Mouse (Mus musculus) small intestine, adult 2 months (tissue): ENCODE measurements around the gene Ppp4r4.

Experiments used
- CTCF ChIP-seq: fragments of 200-500 bp; IDR thresholded peaks from 2 replicates; pipeline ENCODE4 v1.5.1; 2012; ENCODE audit warnings: low read depth, mild to moderate bottlenecking, control low read depth, inconsistent platforms, low read length, moderate library complexity, mixed read lengths; ENCODE audit not compliant: insufficient replicate concordance, insufficient read length; ENCODE audit errors: extremely low read depth
- POLR2A ChIP-seq: fragments of 200-500 bp; IDR thresholded peaks from 2 replicates; pipeline ENCODE4 v1.6.1; 2012; ENCODE audit warnings: low read depth, mild to moderate bottlenecking, control low read depth, inconsistent platforms, low read length, moderate library complexity

GRCm38 (mm10) chr12:103616860-103617261 lies 84.8 kb downstream of the Ppp4r4 start:
- TF ChIP-seq CTCF (no peak), POLR2A (no peak)
